Mouse (Mus musculus) thymus, adult 2 months (tissue): ENCODE data around the gene Nacc2.

Experiments
- CTCF ChIP-seq: fragments of 200-500 bp; IDR thresholded peaks from 2 replicates; pipeline ENCODE4 v1.5.1; 2012; ENCODE audit warnings: mild to moderate bottlenecking, control low read depth, low read length, moderate library complexity, borderline replicate concordance; ENCODE audit not compliant: control insufficient read depth, poor library complexity, insufficient read depth; ENCODE audit errors: extremely low read depth
- POLR2A ChIP-seq: fragments of 200-500 bp; IDR thresholded peaks from 2 replicates; pipeline ENCODE4 v1.6.1; 2012; ENCODE audit warnings: mild to moderate bottlenecking, low read length, control low read depth, moderate library complexity; ENCODE audit not compliant: control insufficient read depth, poor library complexity, insufficient read depth; ENCODE audit errors: extremely low read depth

DNA sequence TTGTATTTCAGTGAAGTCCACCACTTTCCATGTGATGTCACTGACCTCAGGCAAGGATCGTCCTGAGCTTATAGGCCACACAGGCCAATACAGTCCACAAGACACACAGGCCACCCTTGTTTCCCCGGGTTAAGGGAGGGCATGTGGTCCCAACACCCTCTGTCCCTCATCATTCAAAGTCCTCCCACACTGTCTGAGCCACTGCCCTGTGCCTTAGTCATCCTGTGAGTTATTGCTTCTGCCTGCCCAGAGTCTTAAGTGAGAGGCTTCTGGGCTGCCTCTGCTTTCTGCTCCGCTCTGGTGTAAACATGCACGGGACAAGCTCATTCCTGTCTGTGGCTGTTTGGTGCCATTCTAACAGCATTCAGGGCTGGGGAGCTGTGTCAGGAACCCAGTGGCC, 21.3 kb upstream of the Nacc2 start:
- no peak for TF ChIP-seq CTCF
- TF ChIP-seq POLR2A: no peak
